Mouse (Mus musculus): ENCODE measurements around the gene Pxylp1. TPM values are rescaled to one million over a fixed set of nuclear protein-coding genes. Genes with fewer than 3 reads are reported as not detected.

The Pxylp1 gene
- polyA plus RNA-seq, 1 experiment from 2014 or later = 28.7 TPM

DNA sequence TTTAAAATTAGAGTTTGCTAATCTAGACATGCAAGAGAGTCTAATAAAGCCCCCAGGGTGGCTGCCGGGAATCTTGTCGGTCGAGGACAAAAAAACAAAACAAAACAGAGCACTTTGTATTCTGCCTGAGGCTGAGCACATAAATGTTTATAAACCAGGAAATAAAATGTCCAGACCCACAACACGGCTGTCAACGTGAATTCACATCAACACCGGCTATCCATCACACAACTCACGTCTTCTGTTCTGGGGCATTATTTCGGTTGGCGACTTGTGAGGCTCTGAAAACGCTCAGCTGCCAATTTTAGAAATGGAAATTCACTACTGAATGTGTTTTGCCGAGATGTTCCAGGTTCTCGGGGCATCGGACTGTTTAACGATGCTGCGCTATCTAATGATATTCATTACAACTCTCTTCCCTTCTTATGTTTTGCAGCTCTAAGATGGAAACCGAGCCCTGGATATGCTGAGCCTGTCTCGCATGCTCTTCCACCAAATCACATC, 61.6 kb downstream of the Pxylp1 start:
- H3K9ac ChIP-seq = no peak overlapping the region
- no peaks in the 10 kb centered on the region for H3K9me3 ChIP-seq
- ATAC-seq (ENCODE audit: low FRiP score, low read depth) = no peak
- H3K4me1 ChIP-seq = peaks cover 34% of the 10 kb centered on the region
- H3K27ac ChIP-seq = no peak overlapping the region
- WGBS = 55% methylated on average over 17 of the region's 17 CpGs
- H3K27me3 ChIP-seq = no peaks in the 10 kb centered on the region
- H3K4me2 ChIP-seq (replicated peaks) = no peak overlapping the region
- H3K36me3 ChIP-seq = peaks cover 4% of the 10 kb centered on the region; the same call in 1 of the 2 replicates
- H3K4me3 ChIP-seq = no peak overlapping the region

DNA sequence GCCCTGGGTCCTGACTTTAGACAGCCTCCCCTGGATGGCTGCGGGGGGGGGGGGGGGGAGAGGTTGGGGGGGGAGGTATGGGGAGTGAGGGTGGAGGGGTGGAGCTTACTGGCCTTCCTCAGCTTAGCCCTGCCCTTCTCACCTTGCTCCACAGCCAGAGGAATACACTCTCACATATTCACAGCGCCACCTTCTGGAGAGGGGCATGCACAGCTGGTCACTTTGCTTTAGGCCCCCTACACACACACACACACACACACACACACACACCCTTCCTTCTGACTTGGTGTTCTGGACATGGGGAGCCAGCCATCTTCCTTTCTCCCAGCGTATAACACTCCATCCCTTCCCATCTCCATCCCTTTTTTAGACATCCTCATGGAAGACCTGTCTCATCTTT, 62.8 kb downstream of the Pxylp1 start:
- H3K27ac ChIP-seq = no peak overlapping the region
- no peak for ATAC-seq (ENCODE audit: low FRiP score, low read depth)
- peaks cover 15% of the 10 kb centered on the region for H3K36me3 ChIP-seq
- H3K27me3 ChIP-seq = no peaks in the 10 kb centered on the region
- H3K4me2 ChIP-seq (replicated peaks) = no peak overlapping the region
- no peak overlapping the region for H3K4me3 ChIP-seq
- H3K9ac ChIP-seq = no peak overlapping the region
- H3K9me3 ChIP-seq = no peaks in the 10 kb centered on the region
- 75% methylated on average over 2 of the region's 3 CpGs for WGBS
- H3K4me1 ChIP-seq = peaks cover 29% of the 10 kb centered on the region

DNA sequence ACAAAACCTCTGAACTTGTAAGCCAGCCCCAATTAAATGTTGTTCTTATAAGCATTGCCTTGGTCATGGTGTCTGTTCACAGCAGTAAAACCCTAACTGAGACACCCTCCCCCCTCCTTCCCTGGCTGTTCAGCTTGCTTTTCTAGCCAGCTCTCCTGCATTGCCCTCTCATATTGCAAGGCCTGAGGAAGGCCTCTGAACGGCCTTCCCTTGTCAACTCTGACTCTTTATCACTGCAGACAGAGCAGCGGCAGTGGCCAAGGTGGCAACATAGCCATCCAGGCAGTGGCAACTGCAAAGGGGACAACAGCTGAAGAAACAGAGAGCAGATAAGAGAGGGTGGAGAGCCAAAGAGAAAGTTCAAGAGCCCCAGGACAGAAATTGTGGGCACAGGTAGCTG, 64.4 kb downstream of the Pxylp1 start:
- no peak overlapping the region for H3K27ac ChIP-seq
- no peaks in the 10 kb centered on the region for H3K27me3 ChIP-seq
- H3K4me1 ChIP-seq = peaks cover 31% of the 10 kb centered on the region
- ATAC-seq (ENCODE audit: low FRiP score, low read depth) = no peak
- H3K4me3 ChIP-seq = no peak overlapping the region
- peaks cover 19% of the 10 kb centered on the region for H3K36me3 ChIP-seq
- no peak overlapping the region for H3K4me2 ChIP-seq (replicated peaks)
- no peak overlapping the region for H3K9ac ChIP-seq
- no peaks in the 10 kb centered on the region for H3K9me3 ChIP-seq
- 49% methylated on average over 2 of the region's 2 CpGs for WGBS

DNA sequence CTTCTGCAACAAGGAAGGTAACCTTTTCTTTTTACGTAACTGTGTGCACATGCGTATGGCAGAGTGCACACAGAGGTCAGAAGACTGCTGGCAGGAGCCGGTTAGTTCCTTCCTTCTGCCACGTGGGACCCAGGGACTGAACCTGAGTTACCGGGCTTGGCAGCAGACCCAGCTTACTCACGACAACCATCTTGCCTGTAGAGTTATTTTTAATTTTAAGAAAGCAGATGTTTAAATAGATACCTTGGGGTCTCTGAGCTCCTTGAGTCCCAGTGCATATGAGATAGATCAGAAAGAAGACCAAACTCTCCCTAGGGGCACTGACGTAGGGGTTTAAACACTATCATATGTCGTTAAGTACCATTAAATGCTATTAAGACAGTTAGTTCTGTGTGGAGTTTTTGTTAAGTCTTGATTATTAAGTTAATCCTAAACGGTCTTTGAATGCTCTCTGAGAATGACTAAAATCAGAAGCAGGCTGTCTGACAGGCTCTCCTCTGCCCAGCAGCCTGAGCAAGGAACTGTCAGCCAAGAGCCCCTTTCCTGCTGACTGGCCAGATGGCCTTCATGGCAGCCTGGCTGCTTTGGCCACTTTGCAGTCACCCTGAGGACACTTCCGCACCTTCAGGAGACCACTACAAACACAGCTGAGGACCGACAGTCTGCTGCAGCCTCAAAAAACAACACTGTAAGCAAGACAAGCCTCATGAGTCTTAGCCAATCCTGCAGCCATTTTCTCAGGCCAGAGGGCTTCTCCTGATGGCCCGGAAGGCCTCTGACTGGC, 65.3 kb downstream of the Pxylp1 start:
- H3K9ac ChIP-seq = no peak overlapping the region
- H3K36me3 ChIP-seq = peaks cover 19% of the 10 kb centered on the region
- no peak overlapping the region for H3K27ac ChIP-seq
- no peaks in the 10 kb centered on the region for H3K9me3 ChIP-seq
- H3K4me1 ChIP-seq = peaks cover 23% of the 10 kb centered on the region
- WGBS = 58% methylated on average over 12 of the region's 12 CpGs
- H3K4me3 ChIP-seq = no peak overlapping the region
- H3K4me2 ChIP-seq (replicated peaks) = no peak overlapping the region
- no peaks in the 10 kb centered on the region for H3K27me3 ChIP-seq
- ATAC-seq (ENCODE audit: low FRiP score, low read depth) = no peak

DNA sequence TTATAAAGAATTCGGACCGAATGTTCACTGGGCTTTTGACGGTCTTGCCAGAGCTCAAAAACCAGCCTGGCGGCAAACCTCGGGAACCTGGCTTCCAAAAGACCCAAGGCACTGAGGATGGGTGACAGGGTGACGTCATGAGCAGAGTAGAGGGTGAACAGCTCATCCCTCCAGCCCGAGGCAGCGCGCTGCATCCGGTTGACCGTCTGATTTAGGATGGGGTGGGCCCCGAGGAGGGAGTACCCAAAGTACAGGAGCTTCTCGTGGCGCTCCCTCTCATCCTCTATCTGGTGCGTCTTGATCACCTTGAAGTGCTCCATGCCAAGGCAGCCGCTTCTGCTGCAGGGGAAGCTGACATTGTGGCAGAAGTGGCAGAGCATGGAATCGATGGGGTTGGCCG, 67.6 kb downstream of the Pxylp1 start:
- peaks cover 18% of the 10 kb centered on the region for H3K4me1 ChIP-seq
- WGBS = 95% methylated on average over 18 of the region's 18 CpGs
- H3K27me3 ChIP-seq = no peaks in the 10 kb centered on the region
- no peak overlapping the region for H3K27ac ChIP-seq
- H3K4me2 ChIP-seq (replicated peaks) = no peak overlapping the region
- no peak for ATAC-seq (ENCODE audit: low FRiP score, low read depth)
- H3K36me3 ChIP-seq = peaks cover 19% of the 10 kb centered on the region
- no peaks in the 10 kb centered on the region for H3K9me3 ChIP-seq
- no peak overlapping the region for H3K4me3 ChIP-seq
- H3K9ac ChIP-seq = no peak overlapping the region

DNA sequence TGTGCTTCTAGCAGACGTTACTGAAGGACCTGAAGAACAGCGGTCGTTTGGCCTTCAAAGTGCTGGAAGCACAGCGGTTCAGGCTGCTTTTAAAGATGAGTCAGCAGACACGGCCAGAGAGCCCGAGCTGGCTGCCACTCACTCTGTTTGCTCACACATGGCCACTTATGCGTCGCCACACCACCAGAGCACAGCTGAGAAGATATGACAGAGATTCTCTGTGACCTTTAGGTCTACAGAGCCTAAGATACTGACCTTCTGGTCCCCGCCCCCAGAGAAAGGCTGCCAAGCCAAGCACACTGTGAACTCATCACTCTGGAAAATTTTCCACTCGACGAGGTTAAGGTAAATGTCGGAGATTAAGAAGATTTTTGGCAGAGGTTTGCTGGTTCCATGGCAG, 68.4 kb downstream of the Pxylp1 start:
- peak overlapping the region; percentile 11; the same call in 1 of the 2 replicates for H3K27ac ChIP-seq
- H3K4me2 ChIP-seq (replicated peaks) = no peak overlapping the region
- peaks cover 18% of the 10 kb centered on the region for H3K4me1 ChIP-seq
- no peaks in the 10 kb centered on the region for H3K27me3 ChIP-seq
- ATAC-seq (ENCODE audit: low FRiP score, low read depth) = no peak
- no peak overlapping the region for H3K4me3 ChIP-seq
- no peaks in the 10 kb centered on the region for H3K9me3 ChIP-seq
- peaks cover 19% of the 10 kb centered on the region for H3K36me3 ChIP-seq
- 66% methylated on average over 12 of the region's 12 CpGs for WGBS
- H3K9ac ChIP-seq = no peak overlapping the region

DNA sequence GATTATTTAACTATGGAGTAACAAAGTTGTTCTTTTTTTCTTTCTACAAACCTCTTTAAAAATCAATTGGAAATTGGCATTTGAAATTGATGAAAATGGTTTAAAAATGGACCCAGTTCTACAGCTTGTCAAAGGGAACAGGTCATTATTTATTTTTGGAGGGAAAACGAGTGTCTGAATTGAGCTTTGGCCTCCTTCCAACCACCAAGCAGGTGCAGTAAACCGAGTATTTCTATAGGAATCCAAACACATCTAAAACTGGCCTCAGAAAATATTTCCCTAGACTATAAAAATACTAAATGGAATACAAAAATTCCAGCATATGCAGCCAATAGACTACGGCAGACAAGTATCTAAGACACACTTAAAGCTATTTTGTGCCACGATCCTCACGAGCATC, 68.9 kb downstream of the Pxylp1 start:
- H3K36me3 ChIP-seq = peaks cover 19% of the 10 kb centered on the region
- H3K4me3 ChIP-seq = no peak overlapping the region
- H3K27me3 ChIP-seq = no peaks in the 10 kb centered on the region
- no peak overlapping the region for H3K9ac ChIP-seq
- H3K4me1 ChIP-seq = peaks cover 22% of the 10 kb centered on the region
- peak overlapping the region; percentile 11 for H3K27ac ChIP-seq
- H3K4me2 ChIP-seq (replicated peaks) = no peak overlapping the region
- WGBS = 45% methylated on average over 5 of the region's 5 CpGs
- ATAC-seq (ENCODE audit: low FRiP score, low read depth) = no peak
- no peaks in the 10 kb centered on the region for H3K9me3 ChIP-seq

DNA sequence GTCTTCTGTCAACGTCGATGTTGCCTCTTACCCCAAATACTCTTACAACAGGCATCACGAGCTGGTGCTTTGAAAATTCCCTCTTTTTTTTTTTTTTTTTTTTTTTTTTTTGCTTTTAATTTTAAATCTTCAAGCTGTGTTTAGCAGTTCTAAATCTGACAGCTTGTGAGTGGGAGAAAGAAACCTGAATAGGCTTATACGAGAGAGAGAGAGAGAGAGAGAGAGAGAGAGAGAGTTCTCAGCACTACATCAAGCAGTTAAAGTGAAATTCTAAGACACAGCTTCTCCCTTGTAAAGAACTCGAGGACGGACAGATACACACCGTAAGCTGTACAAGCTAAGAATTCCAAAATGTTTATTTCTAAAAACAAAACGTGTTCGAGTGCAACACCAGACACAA, 69.5 kb downstream of the Pxylp1 start:
- no peak overlapping the region for H3K4me2 ChIP-seq (replicated peaks)
- peaks cover 19% of the 10 kb centered on the region for H3K36me3 ChIP-seq
- H3K9ac ChIP-seq = no peak overlapping the region
- 83% methylated on average over 9 of the region's 9 CpGs for WGBS
- H3K9me3 ChIP-seq = no peaks in the 10 kb centered on the region
- H3K27me3 ChIP-seq = no peaks in the 10 kb centered on the region
- H3K4me1 ChIP-seq = peaks cover 22% of the 10 kb centered on the region
- no peak overlapping the region; the same call in 1 of the 2 replicates for H3K27ac ChIP-seq
- no peak overlapping the region for H3K4me3 ChIP-seq
- no peak for ATAC-seq (ENCODE audit: low FRiP score, low read depth)

DNA sequence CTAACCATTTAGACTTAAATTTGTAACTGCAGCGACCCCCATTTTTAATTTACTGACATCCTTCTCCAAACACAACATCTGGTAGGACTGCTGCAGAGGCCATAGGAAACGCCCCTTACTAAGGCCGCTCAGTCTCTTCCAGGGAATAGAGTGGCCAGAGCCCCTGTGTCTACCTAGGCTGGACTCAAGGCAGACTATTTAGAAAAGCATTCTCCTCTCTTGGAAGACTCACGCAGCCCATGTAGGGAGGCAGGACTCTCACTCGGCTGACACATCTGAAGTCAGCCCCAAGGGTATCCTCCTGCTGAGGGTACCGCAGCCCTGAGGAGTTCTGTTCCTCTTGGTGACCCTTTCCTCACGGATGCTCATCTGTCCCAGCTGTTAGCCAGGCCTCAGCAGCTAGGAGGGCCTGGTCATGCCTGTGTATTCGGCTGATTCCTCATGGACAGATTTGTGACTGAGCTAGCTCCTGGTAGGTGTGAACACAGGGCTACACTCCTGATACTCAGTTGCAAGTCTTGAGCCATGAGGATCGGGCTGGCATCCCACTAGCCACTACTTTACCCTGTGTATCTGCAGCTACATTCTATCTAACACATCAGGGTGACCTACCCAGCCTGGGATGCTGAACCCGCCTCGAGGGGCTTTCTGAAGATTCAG, 73.5 kb downstream of the Pxylp1 start:
- Histone ChIP-seq H3K9ac (no peak overlapping the region), H3K4me2 (replicated peaks) (no peak overlapping the region), H3K36me3 (no peaks in the 10 kb centered on the region), H3K4me1 (peaks cover 8% of the 10 kb centered on the region), H3K27me3 (no peaks in the 10 kb centered on the region), H3K27ac (no peak overlapping the region), H3K9me3 (no peaks in the 10 kb centered on the region), H3K4me3 (no peak overlapping the region)
- ATAC-seq (ENCODE audit: low FRiP score, low read depth) = 0 out of 2 replicates have a peak, but pooled peaks have one; percentile 9
- WGBS = 69% methylated on average over 11 of the region's 11 CpGs

DNA sequence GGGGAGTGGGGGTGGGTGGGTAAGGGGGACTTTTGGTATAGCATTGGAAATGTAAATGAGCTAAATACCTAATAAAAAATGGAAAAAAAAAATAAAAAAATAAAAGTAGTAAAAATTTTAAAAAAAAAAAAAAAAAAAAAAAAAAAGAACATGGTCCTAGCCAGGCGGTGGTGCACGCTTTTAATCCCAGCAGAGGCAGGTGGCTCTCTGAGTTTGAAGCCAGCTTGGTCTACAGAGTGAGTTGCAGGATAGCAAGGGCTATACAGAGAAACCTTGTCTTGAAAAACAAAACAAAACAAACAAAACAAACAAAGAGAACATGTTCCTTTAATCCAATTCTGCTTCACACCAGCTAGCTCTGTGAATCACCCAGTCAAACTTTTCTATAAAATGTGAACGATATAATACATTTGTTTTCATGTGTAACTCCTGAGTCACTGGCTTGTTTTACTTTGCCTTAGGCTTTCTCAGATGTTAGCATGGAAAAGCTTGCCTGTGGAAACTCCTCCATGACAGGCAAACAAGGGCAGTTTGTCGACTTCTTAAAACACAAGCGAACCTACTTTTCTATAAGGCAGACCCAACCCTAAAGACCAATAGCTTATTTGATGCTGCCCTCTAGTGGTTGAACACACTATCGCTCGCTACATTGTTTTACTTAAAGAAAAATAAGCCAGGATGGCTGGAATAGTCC, 74.2 kb downstream of the Pxylp1 start:
- no peak overlapping the region for H3K9ac ChIP-seq
- no peak overlapping the region for H3K27ac ChIP-seq
- no peaks in the 10 kb centered on the region for H3K36me3 ChIP-seq
- H3K4me2 ChIP-seq (replicated peaks) = no peak overlapping the region
- peaks cover 3% of the 10 kb centered on the region; the same call in 1 of the 2 replicates for H3K4me1 ChIP-seq
- H3K9me3 ChIP-seq = no peaks in the 10 kb centered on the region
- 32% methylated on average over 7 of the region's 7 CpGs for WGBS
- peak; percentile 75; the same call in 1 of the 2 replicates for ATAC-seq (ENCODE audit: low FRiP score, low read depth)
- no peaks in the 10 kb centered on the region for H3K27me3 ChIP-seq
- H3K4me3 ChIP-seq = no peak overlapping the region

DNA sequence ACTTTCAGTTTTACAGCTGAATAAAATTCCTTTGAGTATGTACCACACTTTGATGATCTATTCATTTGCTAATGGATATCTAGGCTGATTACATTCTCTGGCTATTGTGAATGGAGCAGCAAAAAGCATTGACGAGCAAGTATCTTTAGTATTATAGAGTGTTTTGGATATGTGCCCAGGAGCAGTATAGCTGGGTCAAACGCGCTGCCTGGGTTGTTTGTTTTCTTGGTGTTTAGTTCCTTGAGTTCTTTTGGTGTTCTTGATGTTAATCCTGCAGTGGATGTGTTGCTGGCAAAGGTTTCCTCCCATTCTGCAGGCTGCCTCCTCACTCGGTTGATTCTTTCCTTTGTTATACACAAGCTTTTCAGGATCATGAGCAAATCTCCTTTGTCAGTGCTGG, 80.5 kb downstream of the Pxylp1 start:
- H3K4me3 ChIP-seq = no peak overlapping the region
- H3K4me2 ChIP-seq (replicated peaks) = no peak overlapping the region
- no peaks in the 10 kb centered on the region for H3K36me3 ChIP-seq
- H3K9me3 ChIP-seq = no peaks in the 10 kb centered on the region
- H3K27me3 ChIP-seq = no peaks in the 10 kb centered on the region
- no peak overlapping the region for H3K9ac ChIP-seq
- no peak for ATAC-seq (ENCODE audit: low FRiP score, low read depth)
- no peak overlapping the region for H3K27ac ChIP-seq
- WGBS = 71% methylated on average over 4 of the region's 4 CpGs
- no peaks in the 10 kb centered on the region for H3K4me1 ChIP-seq
